Mouse (Mus musculus) frontal cortex, adult 2 months (tissue): Measurements from ENCODE around the gene Cysrt1. TPM values are rescaled to one million over a fixed set of nuclear protein-coding genes. Genes with fewer than 3 reads are reported as not detected.
"Not testable (repeated sequence)": the region's sequence is repeated elsewhere in the genome, so short reads cannot be mapped to it uniquely, and the experiment has no call there.

Experiments used
- DNase-seq, 2 experiments: peaks; one replicate each; pipeline ENCODE4 v3.0.0; 2022; ENCODE audit warnings: low spot score in 1 of 2; ENCODE audit errors: extremely low spot score in 1 of 2
- polyA plus RNA-seq: library from polyadenylated mRNA; depleted of rRNA; stranded (reverse); fragments of >200 nt; gene quantifications from 2 replicates; pipeline ENCODE4 v1.2.3, GENCODE M21; 2012

The Cysrt1 gene
- polyA plus RNA-seq, 1 experiment, result 0.24 TPM

DNA sequence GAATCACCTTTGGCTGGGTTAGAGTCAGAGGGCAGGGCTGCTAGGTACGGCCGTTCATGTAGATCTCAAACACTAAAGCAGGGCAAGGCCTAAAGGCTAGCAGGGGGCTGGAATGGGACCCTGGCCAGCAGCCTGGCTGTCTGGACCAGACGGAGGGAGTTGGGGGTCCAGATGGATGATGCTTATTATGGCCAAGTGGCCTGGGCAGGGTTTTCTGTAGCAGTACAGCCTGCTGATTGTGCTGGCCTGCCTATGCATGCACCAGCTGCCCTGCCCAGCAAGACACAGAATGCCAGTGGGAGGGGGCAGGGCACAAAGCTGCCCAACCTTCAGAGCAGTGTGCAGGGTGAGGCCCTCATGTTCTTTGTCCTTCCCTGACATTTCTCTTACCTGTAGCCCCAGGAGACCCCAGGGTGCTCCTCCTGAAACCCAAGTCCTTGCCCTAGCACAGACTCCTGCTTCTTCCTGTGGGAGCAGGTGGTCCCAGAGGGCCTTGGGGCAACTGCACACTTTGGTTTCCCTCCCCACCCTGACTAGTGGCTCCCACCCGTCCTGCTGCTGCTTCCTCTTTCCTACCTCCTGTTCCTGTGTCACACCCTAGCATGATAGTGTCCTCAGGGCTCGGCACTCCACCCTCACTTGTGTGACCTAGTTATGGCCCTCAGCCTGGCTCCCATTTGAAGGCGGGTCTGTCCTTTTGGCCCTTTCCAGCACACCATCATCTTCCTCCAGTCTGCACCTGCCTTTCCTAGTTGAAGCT lies 23.8 kb upstream of the Cysrt1 start:
- DNase-seq, result no peak

DNA sequence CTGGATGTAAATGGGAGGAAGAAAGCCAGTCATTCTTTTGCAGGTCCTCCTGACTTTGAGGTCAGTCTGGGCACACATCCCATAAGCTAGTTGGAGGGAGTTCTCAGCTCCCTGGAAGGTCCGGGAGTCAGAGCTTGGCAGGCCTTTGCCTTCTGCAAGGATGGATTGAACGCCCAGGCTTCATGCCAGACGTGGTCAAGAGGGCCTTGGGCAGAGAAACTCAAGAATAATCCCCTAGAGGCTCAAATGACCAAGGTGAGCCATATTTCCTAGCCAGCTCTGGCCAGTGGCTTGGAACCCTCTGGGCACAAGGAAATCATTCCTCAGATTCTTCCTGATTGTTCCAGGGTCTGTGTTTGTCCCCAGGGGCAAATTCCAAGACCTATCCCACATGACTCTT lies 22.6 kb upstream of the Cysrt1 start:
- no peak for DNase-seq

- DNase-seq, result no peak
Measured at GRCm38 (mm10) chr2:25264286-25264660, 22.0 kb upstream of the Cysrt1 start.

DNA sequence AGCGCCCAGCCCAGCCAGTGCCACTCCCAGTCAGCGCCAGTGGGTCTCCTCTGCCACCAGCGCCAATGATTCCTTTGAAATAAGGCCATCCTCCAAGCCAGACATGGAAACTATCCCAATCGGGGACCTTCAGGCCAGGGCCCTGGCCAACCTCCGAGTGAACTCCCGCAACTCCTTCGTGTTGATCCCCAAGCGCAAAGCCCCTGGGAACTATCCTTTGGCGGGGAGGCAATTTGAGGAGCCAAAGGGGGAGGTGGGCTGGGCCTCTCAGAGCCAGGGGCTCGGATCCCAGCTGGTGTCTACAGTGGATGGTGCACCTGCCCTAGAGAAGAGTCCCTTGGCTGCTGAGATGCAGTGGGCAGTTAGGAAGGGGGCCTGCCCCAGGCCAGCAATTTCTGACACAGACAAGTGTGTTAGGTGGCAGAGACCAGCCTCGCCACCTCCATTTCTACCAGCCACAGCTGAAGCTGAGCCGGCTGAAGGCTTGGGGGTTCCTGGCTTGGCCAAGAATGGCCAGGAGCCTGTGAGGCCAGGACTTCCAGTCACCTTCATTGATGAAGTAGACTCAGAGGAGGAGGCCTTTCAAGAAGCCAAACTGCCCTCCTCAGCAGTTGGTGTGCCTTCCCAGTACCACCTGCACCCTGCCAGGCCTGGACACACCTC lies 21.5 kb upstream of the Cysrt1 start:
- no peak for DNase-seq

- DNase-seq, result no peak
Measured at GRCm38 (mm10) chr2:25262795-25263622, 20.8 kb upstream of the Cysrt1 start.

DNA sequence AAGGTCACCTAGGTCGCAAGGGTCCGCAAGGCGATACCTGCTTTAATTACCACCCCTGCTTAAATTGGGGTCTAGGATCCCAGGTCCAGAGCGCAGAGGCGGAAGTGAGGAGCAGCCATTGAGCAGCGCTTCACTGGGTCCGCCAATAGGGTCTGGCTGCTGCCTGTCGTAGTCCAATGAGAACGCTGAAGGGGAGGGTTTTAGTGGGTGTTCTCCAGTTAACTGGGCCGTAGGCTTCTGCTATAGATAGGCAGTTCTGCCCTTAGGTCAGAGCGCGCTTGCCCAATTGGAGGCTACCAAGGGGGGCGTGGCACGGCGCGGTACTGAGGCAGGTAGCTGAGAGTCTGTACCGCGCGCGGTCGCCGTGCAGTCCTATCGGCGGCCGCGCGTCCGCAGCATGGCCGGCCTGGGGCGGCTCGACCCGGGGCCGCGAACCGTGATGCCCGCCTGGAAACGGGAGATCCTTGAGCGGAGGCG lies 20.1 kb upstream of the Cysrt1 start, which contains the start of gene Tprn:
Gene Tprn, plus strand, starts transcription at position 328 of the 477 bp plus-strand sequence.
- DNase-seq, result peak; percentile 96 to 97

DNA sequence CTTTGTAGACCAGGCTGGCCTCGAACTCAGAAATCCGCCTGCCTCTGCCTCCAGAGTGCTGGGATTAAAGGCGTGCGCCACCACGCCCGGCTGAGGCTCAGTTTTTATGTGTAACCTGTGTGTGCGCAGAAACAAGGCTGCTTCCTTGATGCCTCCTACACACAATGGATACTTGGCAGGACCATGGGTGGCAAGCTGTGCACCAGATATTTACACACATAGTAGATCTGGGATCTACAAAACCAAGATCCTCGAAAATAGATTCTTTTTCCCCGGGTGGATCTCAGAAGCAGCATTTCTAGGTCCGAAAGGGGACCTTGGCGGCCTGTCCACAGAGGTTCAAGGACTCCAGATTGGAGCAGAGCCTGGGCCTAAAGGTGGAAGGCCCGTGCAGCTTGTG lies 19.6 kb upstream of the Cysrt1 start:
- DNase-seq, result peak in 1 of 2 experiments; percentile 52

DNA sequence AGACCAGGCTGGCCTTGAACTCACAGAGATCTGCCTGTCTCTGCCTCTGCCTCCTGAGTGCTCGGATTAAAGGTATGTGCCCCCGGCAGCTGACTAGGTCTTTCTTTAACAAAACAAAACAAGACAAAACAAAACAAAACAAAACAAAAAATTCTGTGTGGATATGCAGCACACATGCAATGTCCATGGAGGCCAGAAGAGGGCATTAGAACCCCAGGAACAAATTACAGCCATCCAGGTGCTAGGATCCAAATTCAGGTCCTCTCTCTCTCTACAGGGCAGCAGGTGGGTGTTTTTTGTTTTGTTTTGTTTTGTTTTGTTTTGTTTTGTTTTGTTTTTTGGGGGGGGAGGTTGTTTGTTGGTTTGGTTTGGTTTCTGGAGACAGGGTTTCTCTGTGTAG lies 16.6 kb upstream of the Cysrt1 start:
- DNase-seq, result no peak

- DNase-seq, result not testable (repeated sequence)
Measured at GRCm38 (mm10) chr2:25257250-25257649, 15.0 kb upstream of the Cysrt1 start.

- peak in 1 of 2 experiments; percentile 55 for DNase-seq
Measured at GRCm38 (mm10) chr2:25256443-25257109, 14.3 kb upstream of the Cysrt1 start.

GRCm38 (mm10) chr2:25255284-25255779 lies 13.1 kb upstream of the Cysrt1 start, which contains the start of gene Tmem203:
TSS of gene Tmem203 (plus strand) at chr2:25255439.
- DNase-seq, result peak; percentile 78 to 90

DNA sequence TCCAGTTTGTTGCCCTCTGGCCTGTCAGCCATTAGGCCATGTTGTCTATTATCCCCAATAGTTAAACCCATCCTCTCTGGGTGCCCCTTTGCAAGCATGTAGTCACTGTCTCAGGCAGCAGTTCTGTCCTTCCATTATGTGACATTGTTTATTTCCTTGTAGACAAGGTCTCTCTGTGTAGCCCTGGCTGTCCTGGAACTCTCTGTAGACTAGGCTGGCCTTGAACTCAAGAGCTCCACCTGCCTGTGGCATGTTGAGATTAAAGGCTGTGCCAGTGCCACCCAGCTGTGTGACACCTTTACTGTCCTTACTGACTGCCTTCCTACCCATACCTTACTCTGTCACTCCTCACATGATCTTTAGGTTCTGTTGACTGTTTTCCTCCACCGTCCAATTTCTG lies 10.1 kb upstream of the Cysrt1 start:
- no peak for DNase-seq

- DNase-seq, result no peak
Measured at GRCm38 (mm10) chr2:25246183-25247072, 4.2 kb upstream of the Cysrt1 start, which contains the start of gene AL732309.1. TSS of gene AL732309.1 (minus strand) at chr2:25246863.

GRCm38 (mm10) chr2:25244144-25244543 lies 1.9 kb upstream of the Cysrt1 start:
- DNase-seq, result no peak

GRCm38 (mm10) chr2:25243342-25243741 lies 1.1 kb upstream of the Cysrt1 start:
- no peak for DNase-seq

- no peak for DNase-seq
Measured at GRCm38 (mm10) chr2:25241438-25241775, 845 bp downstream of the Cysrt1 start.

DNA sequence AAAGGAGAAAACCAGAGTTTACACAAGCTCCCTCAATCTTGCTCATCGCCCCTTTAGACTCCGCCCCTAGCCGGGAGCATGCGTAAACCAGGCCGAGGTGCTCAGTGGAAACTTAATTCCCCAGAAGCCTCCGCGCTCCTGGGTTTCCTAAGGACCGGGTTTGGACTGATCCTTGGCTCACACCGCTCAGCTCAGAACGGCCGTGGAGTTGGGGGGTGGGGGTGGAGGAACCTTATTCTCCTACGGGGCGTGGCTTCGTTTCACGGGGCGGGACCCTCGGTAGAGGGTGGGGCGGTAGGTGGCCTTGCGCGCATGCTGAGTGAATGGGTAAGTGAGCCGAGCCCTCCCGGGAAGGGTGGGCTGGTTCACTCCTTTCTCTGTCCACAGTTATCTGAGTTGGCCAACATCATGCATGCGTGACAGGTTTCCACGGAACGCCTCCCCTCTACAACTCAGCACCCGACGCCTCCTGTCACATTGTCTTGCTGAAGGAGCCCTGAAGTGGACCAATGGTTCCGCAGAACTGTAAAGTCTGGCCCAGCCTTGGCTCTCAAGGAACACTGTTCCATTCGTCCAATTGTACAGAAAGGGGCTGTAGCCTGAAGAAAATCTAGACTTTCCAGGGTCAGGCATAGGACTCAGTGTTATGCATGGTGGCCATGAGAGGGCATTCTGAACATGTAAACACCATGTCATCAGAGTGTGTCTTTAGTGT lies 1.4 kb downstream of the Cysrt1 start:
- DNase-seq, result peak; percentile 60 to 81

- DNase-seq, result no peak
Measured at GRCm38 (mm10) chr2:25240310-25240709, 1.9 kb downstream of the Cysrt1 start.

GRCm38 (mm10) chr2:25239766-25240165 lies 2.5 kb downstream of the Cysrt1 start:
- DNase-seq, result no peak
